Mouse (Mus musculus) bone marrow macrophage, adult 2 months (primary cell): Measurements from ENCODE around the gene Zfp619.

Experiments used
- CTCF ChIP-seq: IDR thresholded peaks from 2 replicates; pipeline ENCODE4 v1.5.1; 2012; ENCODE audit warnings: low read depth, mild to moderate bottlenecking, low read length, moderate library complexity
- POLR2A ChIP-seq: IDR thresholded peaks from 2 replicates; pipeline ENCODE4 v1.6.1; 2012; ENCODE audit warnings: mild to moderate bottlenecking, low read depth, low read length, borderline replicate concordance

GRCm38 (mm10) chr7:39551976-39552891, 34.7 kb downstream of the Zfp619 start:
- TF ChIP-seq CTCF (no peak), POLR2A (no peak)
